Mouse (Mus musculus) kidney, adult 2 months (tissue): ENCODE data around the gene Chst11.

Experiments
- CTCF ChIP-seq: fragments of 200-500 bp; conservative IDR thresholded peaks from 2 replicates; pipeline ENCODE4 v1.5.1; 2011; ENCODE audit warnings: low read depth, mild to moderate bottlenecking, control low read depth, low read length, moderate library complexity, mixed read lengths; ENCODE audit not compliant: insufficient read depth, insufficient read length
- POLR2A ChIP-seq: fragments of 200-500 bp; IDR thresholded peaks from one replicate; pipeline ENCODE4 v1.6.1; 2011; ENCODE audit warnings: low read depth, low read length, control low read depth

GRCm38 (mm10) chr10:82974627-82975177 is 10.6 kb upstream of the Chst11 start:
- TF ChIP-seq CTCF (no peak), POLR2A (no peak)
